Mouse (Mus musculus): ENCODE measurements around the gene Dennd6b. TPM values are rescaled to one million over a fixed set of nuclear protein-coding genes. Genes with fewer than 3 reads are reported as not detected.

Dennd6b gene
- polyA plus RNA-seq, 1 experiment from 2014 or later = 54.6 TPM

- Histone ChIP-seq H3K27ac (peak overlapping the region; percentile 96), H3K4me3 (peak overlapping the region; percentile 80), H3K9me3 (replicated peaks) (no peaks in the 10 kb centered on the region), H3K36me3 (peaks cover 4% of the 10 kb centered on the region; the same call in 1 of the 2 replicates), H3K4me2 (replicated peaks) (peak overlapping the region; percentile 93), H3K9ac (peak overlapping the region; percentile 95), H3K27me3 (no peaks in the 10 kb centered on the region), H3K4me1 (peaks cover 70% of the 10 kb centered on the region)
- WGBS = under 1% methylated on average over 26 of the region's 26 CpGs
- ATAC-seq (ENCODE audit: low FRiP score) = no peak; the same call in 1 of the 2 replicates
Measured at GRCm38 (mm10) chr15:89180081-89180541, 16.2 kb downstream of the Dennd6b start.

GRCm38 (mm10) chr15:89179630-89179964, 16.7 kb downstream of the Dennd6b start:
- peak overlapping the region; percentile 95 for H3K9ac ChIP-seq
- H3K4me1 ChIP-seq = peaks cover 75% of the 10 kb centered on the region
- H3K4me3 ChIP-seq = peak overlapping the region; percentile 80
- ATAC-seq (ENCODE audit: low FRiP score) = no peak
- peak overlapping the region; percentile 96 for H3K27ac ChIP-seq
- no peaks in the 10 kb centered on the region for H3K9me3 ChIP-seq (replicated peaks)
- H3K36me3 ChIP-seq = peaks cover under 1% of the 10 kb centered on the region; the same call in 1 of the 2 replicates
- no peaks in the 10 kb centered on the region for H3K27me3 ChIP-seq
- H3K4me2 ChIP-seq (replicated peaks) = peak overlapping the region; percentile 93
- under 1% methylated on average over 6 of the region's 6 CpGs for WGBS

GRCm38 (mm10) chr15:89178954-89179629, 17.2 kb downstream of the Dennd6b start:
- ATAC-seq (ENCODE audit: low FRiP score) = no peak
- Histone ChIP-seq H3K4me1 (peaks cover 77% of the 10 kb centered on the region), H3K27me3 (no peaks in the 10 kb centered on the region), H3K4me3 (peak overlapping the region; percentile 80), H3K9ac (peak overlapping the region; percentile 95), H3K27ac (peak overlapping the region; percentile 96), H3K4me2 (replicated peaks) (peak overlapping the region; percentile 93), H3K36me3 (no peaks in the 10 kb centered on the region), H3K9me3 (replicated peaks) (no peaks in the 10 kb centered on the region)
- 2% methylated on average over 16 of the region's 16 CpGs for WGBS

- H3K4me1 ChIP-seq = peaks cover 81% of the 10 kb centered on the region
Measured at GRCm38 (mm10) chr15:89178260-89178860, 17.9 kb downstream of the Dennd6b start.

GRCm38 (mm10) chr15:89177576-89178259, 18.6 kb downstream of the Dennd6b start:
- Histone ChIP-seq H3K9ac (peak overlapping the region; percentile 24), H3K36me3 (no peaks in the 10 kb centered on the region), H3K4me2 (replicated peaks) (peak overlapping the region; percentile 93), H3K9me3 (replicated peaks) (no peaks in the 10 kb centered on the region), H3K4me1 (peaks cover 86% of the 10 kb centered on the region), H3K4me3 (0 out of 2 replicates have a peak overlapping the region, but pooled peaks have one; percentile 4), H3K27me3 (no peaks in the 10 kb centered on the region), H3K27ac (peak overlapping the region; percentile 35; the same call in 1 of the 2 replicates)
- no peak for ATAC-seq (ENCODE audit: low FRiP score)
- WGBS = 78% methylated on average over 2 of the region's 4 CpGs

More at GRCm38 (mm10) chr15:89178260-89178860, 17.9 kb downstream of the Dennd6b start:
- Histone ChIP-seq H3K27ac (no peak overlapping the region), H3K4me3 (peak overlapping the region; percentile 80), H3K4me2 (replicated peaks) (peak overlapping the region; percentile 93), H3K9me3 (replicated peaks) (no peaks in the 10 kb centered on the region), H3K9ac (peak overlapping the region; percentile 95; the same call in 1 of the 2 replicates), H3K36me3 (no peaks in the 10 kb centered on the region), H3K27me3 (no peaks in the 10 kb centered on the region)
- no peak for ATAC-seq (ENCODE audit: low FRiP score)
- 73% methylated on average over 7 of the region's 7 CpGs for WGBS

GRCm38 (mm10) chr15:89177121-89177520, 19.2 kb downstream of the Dennd6b start:
- Histone ChIP-seq H3K27me3 (no peaks in the 10 kb centered on the region), H3K4me2 (replicated peaks) (peak overlapping the region; percentile 93), H3K9me3 (replicated peaks) (no peaks in the 10 kb centered on the region), H3K9ac (peak overlapping the region; percentile 24; the same call in 1 of the 2 replicates), H3K4me1 (peaks cover 86% of the 10 kb centered on the region), H3K4me3 (0 out of 2 replicates have a peak overlapping the region, but pooled peaks have one; percentile 4), H3K36me3 (no peaks in the 10 kb centered on the region), H3K27ac (peak overlapping the region; percentile 35; the same call in 1 of the 2 replicates)
- 14% methylated on average over 5 of the region's 5 CpGs for WGBS
- no peak for ATAC-seq (ENCODE audit: low FRiP score)

- Histone ChIP-seq H3K36me3 (no peaks in the 10 kb centered on the region), H3K27ac (no peak overlapping the region), H3K4me3 (no peak overlapping the region), H3K9ac (no peak overlapping the region), H3K27me3 (no peaks in the 10 kb centered on the region), H3K9me3 (replicated peaks) (no peaks in the 10 kb centered on the region), H3K4me2 (replicated peaks) (no peak overlapping the region), H3K4me1 (peaks cover 89% of the 10 kb centered on the region)
- ATAC-seq (ENCODE audit: low FRiP score) = no peak
- 86% methylated on average over 13 of the region's 13 CpGs for WGBS
Measured at GRCm38 (mm10) chr15:89175411-89176155, 20.7 kb downstream of the Dennd6b start.

- no peaks in the 10 kb centered on the region for H3K9me3 ChIP-seq (replicated peaks)
- H3K4me1 ChIP-seq = peaks cover 95% of the 10 kb centered on the region
- WGBS = 60% methylated on average over 11 of the region's 11 CpGs
- no peak for ATAC-seq (ENCODE audit: low FRiP score)
- no peaks in the 10 kb centered on the region for H3K27me3 ChIP-seq
- no peak overlapping the region for H3K9ac ChIP-seq
- no peak overlapping the region for H3K4me3 ChIP-seq
- no peak overlapping the region for H3K4me2 ChIP-seq (replicated peaks)
- no peak overlapping the region for H3K27ac ChIP-seq
- 0 out of 2 replicates have a peak, but pooled peaks cover 3% of the 10 kb centered on the region for H3K36me3 ChIP-seq
Measured at GRCm38 (mm10) chr15:89174889-89175339, 21.4 kb downstream of the Dennd6b start.

- H3K4me2 ChIP-seq (replicated peaks) = peak overlapping the region; percentile 100
- no peaks in the 10 kb centered on the region for H3K9me3 ChIP-seq (replicated peaks)
- peak; percentile 33; the same call in 1 of the 2 replicates for ATAC-seq (ENCODE audit: low FRiP score)
- under 1% methylated on average over 15 of the region's 15 CpGs for WGBS
- peak overlapping the region; percentile 79 for H3K9ac ChIP-seq
- 0 out of 2 replicates have a peak, but pooled peaks cover 3% of the 10 kb centered on the region for H3K36me3 ChIP-seq
- peak overlapping the region; percentile 54 for H3K4me3 ChIP-seq
- H3K27ac ChIP-seq = no peak overlapping the region; the same call in 1 of the 2 replicates
- H3K4me1 ChIP-seq = peaks cover 97% of the 10 kb centered on the region
- no peaks in the 10 kb centered on the region for H3K27me3 ChIP-seq
Measured at GRCm38 (mm10) chr15:89173906-89174214, 22.4 kb downstream of the Dennd6b start.

GRCm38 (mm10) chr15:89173024-89173905, 23.0 kb downstream of the Dennd6b start:
- WGBS = under 1% methylated on average over 65 of the region's 65 CpGs
- peak overlapping the region; percentile 100 for H3K4me2 ChIP-seq (replicated peaks)
- H3K9ac ChIP-seq = peak overlapping the region; percentile 79
- no peaks in the 10 kb centered on the region for H3K27me3 ChIP-seq
- H3K27ac ChIP-seq = peak overlapping the region; percentile 81
- H3K4me1 ChIP-seq = peaks cover 92% of the 10 kb centered on the region
- H3K4me3 ChIP-seq = peak overlapping the region; percentile 54
- peaks cover 6% of the 10 kb centered on the region for H3K36me3 ChIP-seq
- no peaks in the 10 kb centered on the region for H3K9me3 ChIP-seq (replicated peaks)
- ATAC-seq (ENCODE audit: low FRiP score) = peak; percentile 57

Data from hindbrain, embryonic 12.5 days (tissue).